In genomic region chrX:152307942-152308341, GRCm38 (mm10) we compare ENCODE assay signal across 8 mouse cellular contexts. TPM values are rescaled to one million over a fixed set of nuclear protein-coding genes. Genes with fewer than 3 reads are reported as not detected.
DNase-seq lines count a peak whose midpoint lies in the region; ATAC-seq and TF ChIP-seq lines count a peak whose summit lies in the region.
"Had no signal": no experiment of that assay in that cellular context is flagged by ENCODE, and none has a peak within 500 bp of the region (broad histone marks: within the 10 kb centered on the region; RNA-seq: fewer than 3 reads in every experiment).

No protein-coding gene starts in this region.

- H3K36me3 ChIP-seq in kidney, embryonic 14.5 days (ENCODE audit: control insufficient read depth, insufficient read depth, low read length): no peaks in the 10 kb centered on the region
- peaks cover 0 to 20% of the 10 kb centered on the region in 2 experiments; a peak in 2 of 4 replicates for H3K36me3 ChIP-seq in MEL (ENCODE audit: control insufficient read depth in 1 of 2, insufficient read depth in 2 of 2, low read length in 2 of 2)
- H3K36me3 ChIP-seq: midbrain, embryonic 12.5 days had no signal

- no peaks in the 10 kb centered on the region for H3K27me3 ChIP-seq in kidney, embryonic 14.5 days (ENCODE audit: control insufficient read depth, insufficient read depth, low read length)
- H3K27me3 ChIP-seq in MEL (ENCODE audit: control insufficient read depth in 1 of 2, insufficient read depth in 2 of 2, low read length in 2 of 2): no peaks in the 10 kb centered on the region

- DNase-seq in kidney, adult 18-20 months: peak; percentile 25
- peak; percentile 9 for DNase-seq in CD4-positive helper T cell, adult 2 months (ENCODE audit: low read depth, low spot score)
- peak; percentile 85 for DNase-seq in MEL (ENCODE audit: low read depth, low spot score)
- DNase-seq in embryo, embryonic 10 days (ENCODE audit: low spot score): peak; percentile 42
- peak; percentile 36 to 62 for DNase-seq in kidney, postnatal 4 days
- DNase-seq in retina, postnatal 1 day: peak; percentile 24

- H3K4me3 ChIP-seq in kidney, embryonic 14.5 days (ENCODE audit: low read length): no peak overlapping the region
- no peak overlapping the region for H3K4me3 ChIP-seq in MEL (ENCODE audit: control insufficient read depth in 1 of 2, insufficient read depth in 1 of 2, low read depth in 2 of 2, low read length in 2 of 2)
- H3K4me3 ChIP-seq: midbrain, embryonic 12.5 days had no signal

- TF ChIP-seq RAD21 in MEL (IDR thresholded peaks at IDR 0.05; ENCODE audit: low read depth, low read length): peak; percentile 91

- H3K79me2 ChIP-seq in MEL (ENCODE audit: control insufficient read depth, insufficient read depth, low read length, poor library complexity): no peaks in the 10 kb centered on the region

- no peak for TF ChIP-seq EP300 in MEL (IDR thresholded peaks at IDR 0.05; ENCODE audit: low read depth in 1 of 2, low read length in 2 of 2)

- TF ChIP-seq POLR2A in MEL (IDR thresholded peaks at IDR 0.05; ENCODE audit: control insufficient read depth in 1 of 2, insufficient read depth in 1 of 2, low read depth in 1 of 2, low read length in 2 of 2, poor library complexity in 1 of 2): no peak

- no peaks in the 10 kb centered on the region for H3K9me3 ChIP-seq in kidney, embryonic 14.5 days (ENCODE audit: control insufficient read depth, low read length)
- H3K9me3 ChIP-seq in MEL (replicated peaks; ENCODE audit: insufficient read depth, low read length): no peaks in the 10 kb centered on the region
- H3K9me3 ChIP-seq: midbrain, embryonic 12.5 days had no signal

- no peak overlapping the region for H3K9ac ChIP-seq in kidney, embryonic 14.5 days (ENCODE audit: low read depth, low read length)
- peak overlapping the region; percentile 14; the same call in 1 of the 2 replicates for H3K9ac ChIP-seq in MEL (ENCODE audit: control insufficient read depth, low read depth, low read length, poor library complexity, severe bottlenecking)
- H3K9ac ChIP-seq: midbrain, embryonic 12.5 days had no signal

- TF ChIP-seq CTCF in MEL (IDR thresholded peaks at IDR 0.05 in 2 of 3, conservative IDR thresholded peaks at IDR 0.05 in 1 of 3; ENCODE audit: control insufficient read depth in 1 of 3, insufficient read depth in 1 of 3, low read depth in 2 of 3, low read length in 3 of 3, poor library complexity in 1 of 3, severe bottlenecking in 1 of 3): peak; percentile 41 to 87 (median 57); a peak in 5 of 6 replicates

- H3K4me2 ChIP-seq in kidney, embryonic 14.5 days (replicated peaks; ENCODE audit: low read depth, low read length): no peak overlapping the region
- H3K4me2 ChIP-seq: midbrain, embryonic 12.5 days had no signal

- ATAC-seq in kidney, embryonic 14.5 days (ENCODE audit: low FRiP score, low TSS enrichment): no peak

- 64% methylated on average over 2 of the region's 2 CpGs for WGBS in kidney, embryonic 14.5 days

- no peak overlapping the region for H3K27ac ChIP-seq in kidney, embryonic 14.5 days (ENCODE audit: low read depth, low read length)
- H3K27ac ChIP-seq in MEL (ENCODE audit: control insufficient read depth, low read depth, low read length): peak overlapping the region; percentile 53
- H3K27ac ChIP-seq: midbrain, embryonic 12.5 days had no signal

- H3K4me1 ChIP-seq in kidney, embryonic 14.5 days (ENCODE audit: control insufficient read depth, insufficient read depth, low read length): no peaks in the 10 kb centered on the region
- H3K4me1 ChIP-seq in MEL (ENCODE audit: control insufficient read depth in 1 of 2, insufficient read depth in 2 of 2, low read length in 2 of 2): peaks cover 0 to 8% of the 10 kb centered on the region in 2 experiments; a peak in 3 of 4 replicates
- H3K4me1 ChIP-seq: midbrain, embryonic 12.5 days had no signal

TF ChIP-seq in MEL, 35 proteins besides CTCF, POLR2A, EP300 and RAD21:
- peak; percentile 65 for TF ChIP-seq ZC3H11A (IDR thresholded peaks at IDR 0.05; ENCODE audit: low read depth, low read length)
- no peak for TF ChIP-seq SIN3A (IDR thresholded peaks at IDR 0.05; ENCODE audit: low read length)
- TF ChIP-seq SMC3 (IDR thresholded peaks at IDR 0.05; ENCODE audit: low read depth, low read length): peak; percentile 76
- peak; percentile 53; the same call in 1 of the 2 replicates for TF ChIP-seq ZNF384 (IDR thresholded peaks at IDR 0.05; ENCODE audit: low read depth, low read length)
- TF ChIP-seq MEF2A (IDR thresholded peaks at IDR 0.05; ENCODE audit: extremely low read depth, insufficient replicate concordance, low read depth, low read length, poor library complexity, severe bottlenecking): no peak
- TF ChIP-seq BHLHE40 (IDR thresholded peaks at IDR 0.05; ENCODE audit: borderline replicate concordance, low read depth, low read length): no peak
- 0 out of 2 replicates have a peak, but pooled peaks have one; percentile 36 for TF ChIP-seq MYC (IDR thresholded peaks at IDR 0.05; ENCODE audit: low read depth, low read length)
- no peak for TF ChIP-seq CHD2 (IDR thresholded peaks at IDR 0.05; ENCODE audit: low read length)
- no peak for TF ChIP-seq ETS1 (IDR thresholded peaks at IDR 0.05; ENCODE audit: low read depth, low read length)
- no peak for TF ChIP-seq TBP (IDR thresholded peaks at IDR 0.05; ENCODE audit: low read depth, low read length)
- TF ChIP-seq NRF1 (IDR thresholded peaks at IDR 0.05; ENCODE audit: insufficient read depth, low read depth, low read length, poor library complexity, severe bottlenecking): no peak

RNA-seq across cellular contexts. Expression of gene Kantr, which starts 19.4 kb away (rescaled TPM):
- polyA plus RNA-seq in kidney, embryonic 14.5 days (2014; fragmentation: Nextera tagmentation; extraction: Ambion mirVana): 20.5 and 22.0 TPM in 2 replicates
- 1.6 and 2.8 TPM in 2 replicates for total RNA-seq in MEL (2012; rRNA removed)
- 1 to 10 TPM in 1 of 2 experiments, not detected in 1; 3.9 TPM for polyA plus RNA-seq in MEL (2012; ENCODE audit: insufficient read depth in 1 of 2, insufficient read length in 2 of 2, low read depth in 1 of 2, low replicate concordance in 2 of 2, missing spikeins in 1 of 2)

RNA-seq across cellular contexts. Expression of gene Tspyl2, which starts 34.3 kb away (rescaled TPM):
- polyA plus RNA-seq in kidney, embryonic 14.5 days (2014; fragmentation: Nextera tagmentation; extraction: Ambion mirVana): 19.5 and 25.2 TPM in 2 replicates
- total RNA-seq in MEL (2012; rRNA removed): 14.9 and 19.8 TPM in 2 replicates
- 10 to 100 TPM in 1 of 2 experiments, not detected in 1; 38.1 TPM for polyA plus RNA-seq in MEL (2012; ENCODE audit: insufficient read depth in 1 of 2, insufficient read length in 2 of 2, low read depth in 1 of 2, low replicate concordance in 2 of 2, missing spikeins in 1 of 2)

Comparison
In these comparisons a context has a peak if more than half of its experiments do, and no peak if none do; other contexts are left out.
1. DNase-seq: peak in every context shown above with its lines; median percentile 85 in MEL; 49 in kidney, postnatal 4 days; 42 in embryo, embryonic 10 days; 25 in kidney, adult 18-20 months; 24 in retina, postnatal 1 day; 9 in CD4-positive helper T cell, adult 2 months.